Mouse (Mus musculus): ENCODE data around the gene 4930519G04Rik. TPM values are rescaled to one million over a fixed set of nuclear protein-coding genes. Genes with fewer than 3 reads are reported as not detected.

4930519G04Rik gene
- polyA plus RNA-seq, 1 experiment from 2014 or later, result not detected

- Histone ChIP-seq H3K36me3 (ENCODE audit: control insufficient read depth, insufficient read depth, low read length) (no peaks in the 10 kb centered on the region), H3K27ac (ENCODE audit: low read length) (no peak overlapping the region), H3K9me3 (ENCODE audit: control insufficient read depth, low read length) (no peaks in the 10 kb centered on the region; the same call in 1 of the 2 replicates), H3K4me2 (ENCODE audit: low read depth, low read length) (no peak overlapping the region), H3K4me1 (replicated peaks; ENCODE audit: control insufficient read depth, insufficient read depth, low read length) (no peaks in the 10 kb centered on the region), H3K4me3 (ENCODE audit: low read length) (no peak overlapping the region), H3K27me3 (ENCODE audit: control insufficient read depth, insufficient read depth, low read depth, low read length) (no peaks in the 10 kb centered on the region), H3K9ac (ENCODE audit: low read length) (no peak overlapping the region)
- 66% methylated on average over 6 of the region's 6 CpGs for WGBS
- ATAC-seq (ENCODE audit: low read depth), result no peak
Observed at GRCm38 (mm10) chr5:114886801-114887200, 33.3 kb downstream of the 4930519G04Rik start.

DNA sequence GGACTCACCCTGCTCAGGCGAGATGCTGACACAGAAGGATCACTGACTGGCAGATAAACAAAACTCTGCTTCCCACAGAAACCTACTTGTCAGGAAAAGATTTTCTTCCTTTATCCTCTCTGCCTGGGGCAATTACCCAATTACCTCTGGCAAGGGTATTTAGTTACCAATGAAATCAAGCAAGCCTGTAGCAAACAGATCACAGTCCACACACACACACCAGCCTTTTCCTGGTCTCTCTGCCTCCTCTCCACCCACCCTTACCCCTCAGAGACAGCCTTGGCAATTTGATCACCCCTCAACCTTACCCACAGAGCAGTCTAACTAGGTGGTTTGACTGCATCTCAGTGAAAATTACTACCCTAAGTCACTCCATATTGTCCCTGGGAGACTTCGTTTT is 35.5 kb downstream of the 4930519G04Rik start:
- WGBS, result 76% methylated on average over 2 of the region's 2 CpGs
- no peaks in the 10 kb centered on the region for H3K36me3 ChIP-seq (ENCODE audit: control insufficient read depth, insufficient read depth, low read length)
- no peaks in the 10 kb centered on the region for H3K27me3 ChIP-seq (ENCODE audit: control insufficient read depth, insufficient read depth, low read depth, low read length)
- H3K27ac ChIP-seq (ENCODE audit: low read length), result no peak overlapping the region
- no peak for ATAC-seq (ENCODE audit: low read depth)
- no peaks in the 10 kb centered on the region; the same call in 1 of the 2 replicates for H3K9me3 ChIP-seq (ENCODE audit: control insufficient read depth, low read length)
- no peak overlapping the region for H3K9ac ChIP-seq (ENCODE audit: low read length)
- H3K4me2 ChIP-seq (ENCODE audit: low read depth, low read length), result no peak overlapping the region
- no peaks in the 10 kb centered on the region for H3K4me1 ChIP-seq (replicated peaks; ENCODE audit: control insufficient read depth, insufficient read depth, low read length)
- no peak overlapping the region for H3K4me3 ChIP-seq (ENCODE audit: low read length)

- Histone ChIP-seq H3K4me3 (ENCODE audit: low read length) (no peak overlapping the region), H3K36me3 (ENCODE audit: control insufficient read depth, insufficient read depth, low read length) (no peaks in the 10 kb centered on the region), H3K27me3 (ENCODE audit: control insufficient read depth, insufficient read depth, low read depth, low read length) (no peaks in the 10 kb centered on the region), H3K9me3 (ENCODE audit: control insufficient read depth, low read length) (no peaks in the 10 kb centered on the region), H3K27ac (ENCODE audit: low read length) (no peak overlapping the region), H3K4me1 (replicated peaks; ENCODE audit: control insufficient read depth, insufficient read depth, low read length) (peaks cover 4% of the 10 kb centered on the region; the same call in 1 of the 2 replicates), H3K9ac (ENCODE audit: low read length) (no peak overlapping the region), H3K4me2 (ENCODE audit: low read depth, low read length) (no peak overlapping the region)
- WGBS, result 78% methylated on average over 4 of the region's 4 CpGs
- ATAC-seq (ENCODE audit: low read depth), result no peak
Observed at GRCm38 (mm10) chr5:114895542-114895941, 42.1 kb downstream of the 4930519G04Rik start.

DNA sequence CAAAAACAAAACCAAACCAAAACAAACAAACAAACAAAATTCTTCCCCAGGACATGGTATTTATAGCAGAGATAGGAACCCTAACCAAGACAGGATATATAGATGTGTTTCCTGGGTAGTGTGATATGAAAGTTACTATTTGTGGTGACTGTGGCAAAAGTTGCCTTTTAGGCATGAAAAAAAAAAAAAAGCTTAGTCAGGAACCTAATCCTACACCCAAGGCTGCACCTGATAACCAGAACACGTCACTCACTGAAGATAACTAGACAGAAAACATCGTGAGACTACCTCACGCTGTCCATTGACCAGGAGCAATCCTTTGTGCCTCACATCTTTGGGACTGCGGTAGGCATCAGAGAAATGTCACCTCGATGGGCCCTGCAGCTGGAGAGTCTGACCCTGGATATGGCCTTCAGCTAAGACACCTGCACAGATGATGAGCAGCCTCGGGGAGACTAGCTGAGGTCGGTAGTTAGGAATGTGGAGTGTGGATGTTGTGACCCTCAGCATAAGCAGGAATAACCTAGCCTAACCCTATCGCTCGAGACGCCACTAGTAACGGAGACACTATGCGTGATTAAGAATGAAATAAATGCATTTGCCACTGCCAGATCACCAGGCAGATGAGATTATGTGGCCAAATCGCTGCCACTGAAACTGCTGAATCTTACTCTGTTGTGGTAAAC is 43.4 kb downstream of the 4930519G04Rik start, which contains the start of gene Oasl2:
Gene Oasl2 (plus strand): TSS at position 249 of the 686 bp plus-strand sequence.
- H3K4me1 ChIP-seq (replicated peaks; ENCODE audit: control insufficient read depth, insufficient read depth, low read length), result peaks cover 4% of the 10 kb centered on the region; the same call in 1 of the 2 replicates
- 55% methylated on average over 13 of the region's 13 CpGs for WGBS
- H3K4me2 ChIP-seq (ENCODE audit: low read depth, low read length), result peak within 1 kb of the TSS; percentile 53
- peak within 1 kb of the TSS; percentile 45 for H3K9ac ChIP-seq (ENCODE audit: low read length)
- H3K4me3 ChIP-seq (ENCODE audit: low read length), result peak within 1 kb of the TSS; percentile 43
- no peaks in the 10 kb centered on the region for H3K9me3 ChIP-seq (ENCODE audit: control insufficient read depth, low read length)
- no peaks in the 10 kb centered on the region for H3K27me3 ChIP-seq (ENCODE audit: control insufficient read depth, insufficient read depth, low read depth, low read length)
- H3K27ac ChIP-seq (ENCODE audit: low read length), result no peak within 1 kb of the TSS
- H3K36me3 ChIP-seq (ENCODE audit: control insufficient read depth, insufficient read depth, low read length), result no peaks in the 10 kb centered on the region
- ATAC-seq (ENCODE audit: low read depth), result no peak

DNA sequence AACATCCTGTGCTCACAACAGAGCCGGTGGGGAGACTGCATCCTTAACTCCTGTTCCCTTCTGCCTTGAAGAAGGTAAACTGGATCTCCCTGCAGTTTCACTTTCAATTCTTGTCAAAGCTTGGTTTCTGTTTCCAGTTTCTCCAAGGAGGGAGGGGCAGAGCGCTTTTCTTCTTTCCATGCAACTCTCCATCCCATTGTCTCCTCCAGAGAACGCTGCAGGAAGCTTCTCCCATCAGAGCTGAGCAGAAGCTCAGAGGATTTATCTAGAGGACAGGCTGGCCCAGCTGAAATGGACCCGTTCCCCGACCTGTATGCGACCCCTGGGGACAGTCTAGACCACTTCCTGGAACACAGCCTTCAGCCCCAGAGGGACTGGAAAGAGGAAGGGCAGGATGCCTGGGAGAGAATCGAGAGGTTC is 43.9 kb downstream of the 4930519G04Rik start:
- H3K27me3 ChIP-seq (ENCODE audit: control insufficient read depth, insufficient read depth, low read depth, low read length), result no peaks in the 10 kb centered on the region
- no peaks in the 10 kb centered on the region for H3K36me3 ChIP-seq (ENCODE audit: control insufficient read depth, insufficient read depth, low read length)
- no peak overlapping the region for H3K27ac ChIP-seq (ENCODE audit: low read length)
- H3K9me3 ChIP-seq (ENCODE audit: control insufficient read depth, low read length), result no peaks in the 10 kb centered on the region
- H3K9ac ChIP-seq (ENCODE audit: low read length), result peak overlapping the region; percentile 45
- H3K4me3 ChIP-seq (ENCODE audit: low read length), result peak overlapping the region; percentile 43
- WGBS, result 8% methylated on average over 7 of the region's 7 CpGs
- no peak for ATAC-seq (ENCODE audit: low read depth)
- peaks cover 4% of the 10 kb centered on the region; the same call in 1 of the 2 replicates for H3K4me1 ChIP-seq (replicated peaks; ENCODE audit: control insufficient read depth, insufficient read depth, low read length)
- peak overlapping the region; percentile 53 for H3K4me2 ChIP-seq (ENCODE audit: low read depth, low read length)

DNA sequence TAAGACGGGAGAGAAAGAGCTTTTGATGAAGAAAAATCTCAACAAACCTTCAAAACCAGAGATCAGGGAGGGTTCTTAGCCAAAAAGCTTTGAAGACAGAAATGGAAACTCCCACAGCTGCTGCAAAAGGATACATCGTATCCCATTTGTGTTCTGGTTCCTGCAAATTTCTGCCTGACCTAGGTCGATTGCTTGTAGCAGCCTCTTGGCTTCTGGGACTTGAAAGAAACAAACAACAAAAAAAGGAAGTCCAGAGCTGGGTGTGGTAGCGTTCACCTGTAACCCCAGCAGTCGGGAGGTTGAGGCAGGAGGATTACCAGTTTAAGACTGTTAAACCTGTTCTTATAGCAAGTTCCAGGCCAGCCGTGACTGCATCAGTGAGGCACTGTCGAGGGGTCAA is 45.4 kb downstream of the 4930519G04Rik start:
- Histone ChIP-seq H3K27ac (ENCODE audit: low read length) (no peak overlapping the region), H3K9ac (ENCODE audit: low read length) (no peak overlapping the region), H3K4me3 (ENCODE audit: low read length) (no peak overlapping the region), H3K4me1 (replicated peaks; ENCODE audit: control insufficient read depth, insufficient read depth, low read length) (peaks cover 4% of the 10 kb centered on the region; the same call in 1 of the 2 replicates), H3K9me3 (ENCODE audit: control insufficient read depth, low read length) (no peaks in the 10 kb centered on the region), H3K27me3 (ENCODE audit: control insufficient read depth, insufficient read depth, low read depth, low read length) (no peaks in the 10 kb centered on the region), H3K36me3 (ENCODE audit: control insufficient read depth, insufficient read depth, low read length) (no peaks in the 10 kb centered on the region), H3K4me2 (ENCODE audit: low read depth, low read length) (no peak overlapping the region)
- 64% methylated on average over 7 of the region's 7 CpGs for WGBS
- no peak for ATAC-seq (ENCODE audit: low read depth)

GRCm38 (mm10) chr5:114902413-114902812 is 48.9 kb downstream of the 4930519G04Rik start:
- Histone ChIP-seq H3K4me1 (replicated peaks; ENCODE audit: control insufficient read depth, insufficient read depth, low read length) (peaks cover 1% of the 10 kb centered on the region; the same call in 1 of the 2 replicates), H3K9ac (ENCODE audit: low read length) (no peak overlapping the region), H3K36me3 (ENCODE audit: control insufficient read depth, insufficient read depth, low read length) (no peaks in the 10 kb centered on the region), H3K4me3 (ENCODE audit: low read length) (no peak overlapping the region), H3K27me3 (ENCODE audit: control insufficient read depth, insufficient read depth, low read depth, low read length) (no peaks in the 10 kb centered on the region), H3K9me3 (ENCODE audit: control insufficient read depth, low read length) (no peaks in the 10 kb centered on the region), H3K4me2 (ENCODE audit: low read depth, low read length) (no peak overlapping the region), H3K27ac (ENCODE audit: low read length) (no peak overlapping the region)
- WGBS, result 24% methylated on average over 1 of the region's 1 CpGs
- no peak for ATAC-seq (ENCODE audit: low read depth)

DNA sequence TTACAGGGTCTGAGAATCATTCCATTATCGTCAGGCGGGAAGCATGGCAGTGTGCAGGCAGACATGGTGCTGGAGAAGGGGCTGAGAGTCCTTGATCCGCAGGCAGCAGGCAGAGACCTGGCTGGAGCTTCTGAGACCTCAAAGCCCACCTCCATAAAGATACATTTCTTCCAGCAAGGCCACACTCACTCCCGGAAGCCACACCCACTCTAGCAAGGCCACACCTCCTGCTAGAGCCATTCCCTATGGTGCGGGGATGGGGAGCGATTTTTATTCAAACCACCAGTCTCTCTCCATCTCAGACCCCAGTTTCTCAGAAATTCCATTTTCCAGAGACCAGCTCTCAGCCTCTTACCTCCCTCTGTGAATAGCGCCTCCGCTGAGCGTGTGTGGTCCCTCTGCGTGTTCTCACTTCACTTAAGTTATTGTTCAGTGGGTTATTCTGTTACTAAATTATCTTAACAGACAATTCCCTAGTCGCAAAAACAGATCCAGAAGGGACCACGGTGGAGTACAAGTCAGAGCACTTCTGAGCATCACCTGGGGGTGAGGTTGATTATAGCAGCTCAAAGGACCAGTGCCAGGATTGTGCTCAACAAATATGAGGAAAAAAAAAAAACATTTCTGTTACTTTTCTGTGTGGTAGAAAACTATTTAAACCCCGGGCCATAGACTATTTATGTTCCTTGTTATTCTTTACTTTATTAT is 55.3 kb downstream of the 4930519G04Rik start:
- no peak overlapping the region for H3K27ac ChIP-seq (ENCODE audit: low read length)
- no peak overlapping the region for H3K4me3 ChIP-seq (ENCODE audit: low read length)
- no peak for ATAC-seq (ENCODE audit: low read depth)
- H3K4me1 ChIP-seq (replicated peaks; ENCODE audit: control insufficient read depth, insufficient read depth, low read length), result no peaks in the 10 kb centered on the region
- H3K9ac ChIP-seq (ENCODE audit: low read length), result no peak overlapping the region
- H3K36me3 ChIP-seq (ENCODE audit: control insufficient read depth, insufficient read depth, low read length), result no peaks in the 10 kb centered on the region
- WGBS, result 46% methylated on average over 13 of the region's 13 CpGs
- no peaks in the 10 kb centered on the region for H3K9me3 ChIP-seq (ENCODE audit: control insufficient read depth, low read length)
- no peaks in the 10 kb centered on the region for H3K27me3 ChIP-seq (ENCODE audit: control insufficient read depth, insufficient read depth, low read depth, low read length)
- no peak overlapping the region for H3K4me2 ChIP-seq (ENCODE audit: low read depth, low read length)

GRCm38 (mm10) chr5:114913686-114914085 is 60.2 kb downstream of the 4930519G04Rik start:
- no peaks in the 10 kb centered on the region for H3K27me3 ChIP-seq (ENCODE audit: control insufficient read depth, insufficient read depth, low read depth, low read length)
- H3K9ac ChIP-seq (ENCODE audit: low read length), result no peak overlapping the region
- no peaks in the 10 kb centered on the region for H3K9me3 ChIP-seq (ENCODE audit: control insufficient read depth, low read length)
- 59% methylated on average over 4 of the region's 4 CpGs for WGBS
- no peak overlapping the region for H3K4me3 ChIP-seq (ENCODE audit: low read length)
- H3K4me1 ChIP-seq (replicated peaks; ENCODE audit: control insufficient read depth, insufficient read depth, low read length), result no peaks in the 10 kb centered on the region
- no peak overlapping the region for H3K27ac ChIP-seq (ENCODE audit: low read length)
- ATAC-seq (ENCODE audit: low read depth), result no peak
- no peak overlapping the region for H3K4me2 ChIP-seq (ENCODE audit: low read depth, low read length)
- H3K36me3 ChIP-seq (ENCODE audit: control insufficient read depth, insufficient read depth, low read length), result no peaks in the 10 kb centered on the region
